Mouse (Mus musculus) cerebellum, adult 8-10 months (tissue): ENCODE measurements around the gene Mup13.
"Not testable (repeated sequence)": the region's sequence is repeated elsewhere in the genome, so short reads cannot be mapped to it uniquely, and the experiment has no call there.

Experiments used
- DNase-seq: peaks from one replicate; pipeline ENCODE4 v3.0.0; 2022

Gene Mup13

DNA sequence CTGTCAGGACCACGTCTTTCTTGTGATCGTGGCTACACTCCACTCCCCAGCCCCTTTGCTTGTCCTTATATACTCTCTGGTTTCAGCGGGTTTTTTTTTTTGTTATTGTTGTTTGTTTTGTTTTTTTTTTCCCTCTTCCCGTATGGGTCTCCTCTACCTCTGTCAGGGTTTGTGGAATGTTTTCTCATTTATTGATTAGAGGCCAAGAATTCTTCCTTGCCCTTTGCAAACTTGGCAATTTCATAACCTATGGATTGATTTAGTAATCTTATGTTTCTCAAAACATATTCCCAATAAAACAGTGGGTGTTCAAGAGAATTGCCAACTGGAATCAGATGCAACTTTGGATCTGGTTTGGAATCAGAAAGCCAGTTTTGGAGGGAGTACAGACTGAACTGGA, at the start of gene Mup13:
Gene Mup13, minus strand, starts transcription at position 101 of the 400 bp plus-strand sequence.
- not testable (repeated sequence) for DNase-seq
